In the genomic region with DNA sequence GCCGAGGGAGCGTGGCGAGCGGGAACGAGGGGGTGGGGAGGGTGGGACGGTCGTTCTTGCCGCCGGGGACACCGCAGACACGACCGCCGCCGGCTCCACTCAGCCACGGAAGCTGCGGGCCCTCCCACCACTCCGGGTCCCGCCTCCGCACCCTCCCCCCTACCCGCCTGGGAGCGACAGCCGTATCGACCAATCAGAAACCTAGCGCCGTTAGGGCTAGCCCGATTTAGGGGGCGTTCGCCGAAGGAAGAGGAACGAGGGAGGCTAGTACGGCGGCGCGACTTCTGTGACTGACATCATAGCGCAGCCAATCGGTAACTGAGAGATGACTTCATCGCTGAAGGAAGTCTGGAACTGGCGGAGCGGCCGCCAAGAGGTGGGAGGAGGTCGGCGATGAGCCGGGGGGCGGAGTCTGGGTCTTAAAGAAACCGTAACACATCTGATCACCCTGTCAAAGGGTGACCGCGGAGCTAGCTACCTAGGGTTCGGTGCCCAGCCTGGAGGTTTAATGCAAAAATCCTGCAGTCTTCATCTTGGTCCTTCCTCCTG, we compare ENCODE assay signal across 8 mouse cellular contexts. TPM values are rescaled to one million over a fixed set of nuclear protein-coding genes. Genes with fewer than 3 reads are reported as not detected.
DNase-seq lines count a peak whose midpoint lies in the region; ATAC-seq lines count a peak whose summit lies in the region.

TSS of gene Mrtfa (minus strand) at position 128 of the 549 bp plus-strand sequence.

- intact Hi-C loops in gastrocnemius, postnatal 14 days (cut with DNase I; ENCODE audit: low total_unique reads) = no loop called here
- intact Hi-C loops in left cerebral cortex, postnatal 10 days (cut with DNase I) = loop anchor here (10.0 kb wide), 2 partner anchors 486 to 926 kb away; partner anchors contain the start of gene Rps19bp1

- peak; percentile 99 for ATAC-seq in inflammation-experienced regulatory T-cells, adult 6 months
- ATAC-seq in megakaryocyte-erythroid progenitor cell, adult 5-6 weeks (replicated peaks; ENCODE audit: low FRiP score, low TSS enrichment, poor library complexity, severe bottlenecking) = peak; percentile 99

- DNase-seq in adrenal gland, adult (ENCODE audit: inconsistent age in 2 of 2, low spot score in 1 of 2) = peak; percentile 99 to 100
- peak; percentile 99 for DNase-seq in embryo, embryonic 10.5 days (ENCODE audit: low spot score)
- DNase-seq in gastrocnemius, postnatal 14 days = peak; percentile 99
- DNase-seq in left cerebral cortex, postnatal 10 days (ENCODE audit: extremely low spot score in 1 of 2, low spot score in 2 of 2) = peak; percentile 99 to 100
- peak; percentile 100 for DNase-seq in right cerebral cortex, postnatal 25 days
- peak; percentile 99 to 100 for DNase-seq in urinary bladder, postnatal 4 days (ENCODE audit: low spot score in 2 of 2)

RNA-seq across cellular contexts. Expression of gene Mrtfa, which starts in this region (rescaled TPM):
- total RNA-seq in gastrocnemius, postnatal 14 days (2021) = 10 to 100 TPM; 17.1 to 37.4 TPM
- 10 to 100 TPM; 47.3 to 66.5 (median 48.1) TPM for polyA plus RNA-seq in inflammation-experienced regulatory T-cells, adult 6 months (2017; shearing (Covaris generic))
- total RNA-seq in left cerebral cortex, postnatal 10 days (2021) = 10 to 100 TPM; 43.7 to 47.8 TPM
- 21.2 and 23.5 TPM in 2 replicates for total RNA-seq in megakaryocyte-erythroid progenitor cell, adult 5-6 weeks (2014; fragmentation: Nextera tagmentation)
- 2.5 and 3.7 TPM in 2 replicates for total RNA-seq in megakaryocyte-erythroid progenitor cell, adult 5-6 weeks (2017)

Comparison
In these comparisons a context has a peak if more than half of its experiments do, and no peak if none do; other contexts are left out.
1. Peak in every context shown above with its lines: DNase-seq and ATAC-seq.